Mouse (Mus musculus): ENCODE results near the gene Cops8.

Gene Cops8

GRCm38 (mm10) chr1:90602759-90603560 is at the start of gene Cops8:
Cops8 (plus strand) TSS chr1:90602981.
- DNase-seq: peak; percentile 98 to 99

GRCm38 (mm10) chr1:90557140-90557539 is 45.6 kb upstream of the Cops8 start:
- peak; percentile 8 to 47 for DNase-seq

- peak in 1 of 2 experiments; percentile 9 for DNase-seq
These were observed 41.6 kb upstream of the Cops8 start for GRCm38 (mm10) chr1:90560942-90561726.

- no peak for DNase-seq
These were observed 38.8 kb upstream of the Cops8 start for GRCm38 (mm10) chr1:90563945-90564344.

GRCm38 (mm10) chr1:90566664-90567440 is 35.9 kb upstream of the Cops8 start:
- DNase-seq: peak; percentile 18 to 20

- no peak for DNase-seq
These were observed 28.9 kb upstream of the Cops8 start for GRCm38 (mm10) chr1:90573831-90574230.

- DNase-seq: no peak
These were observed 27.9 kb upstream of the Cops8 start for GRCm38 (mm10) chr1:90574845-90575244.

- peak in 1 of 2 experiments; percentile 34 for DNase-seq
These were observed 25.4 kb upstream of the Cops8 start for GRCm38 (mm10) chr1:90577417-90577816.

- DNase-seq: no peak
These were observed 20.1 kb upstream of the Cops8 start for GRCm38 (mm10) chr1:90582635-90583034.

- DNase-seq: peak; percentile 90 to 93
These were observed 14.6 kb upstream of the Cops8 start for GRCm38 (mm10) chr1:90588021-90588734.

GRCm38 (mm10) chr1:90590797-90591196 is 12.0 kb upstream of the Cops8 start:
- peak; percentile 57 to 80 for DNase-seq

- DNase-seq: peak; percentile 88 to 91
These were observed 10.0 kb upstream of the Cops8 start for GRCm38 (mm10) chr1:90592784-90593183.

GRCm38 (mm10) chr1:90599226-90599625 is 3.6 kb upstream of the Cops8 start:
- DNase-seq: peak; percentile 35 to 68

- no peak for DNase-seq
These were observed 1.7 kb upstream of the Cops8 start for GRCm38 (mm10) chr1:90601096-90601495.

GRCm38 (mm10) chr1:90603561-90603887 is 743 bp downstream of the Cops8 start:
- no peak for DNase-seq

GRCm38 (mm10) chr1:90609363-90609762 is 6.6 kb downstream of the Cops8 start:
- no peak for DNase-seq

GRCm38 (mm10) chr1:90617258-90617657 is 14.5 kb downstream of the Cops8 start:
- no peak for DNase-seq

GRCm38 (mm10) chr1:90633415-90634030 is 30.7 kb downstream of the Cops8 start:
- no peak for DNase-seq

- DNase-seq: no peak
These were observed 31.5 kb downstream of the Cops8 start for GRCm38 (mm10) chr1:90634205-90634745.

GRCm38 (mm10) chr1:90638335-90638734 is 35.6 kb downstream of the Cops8 start:
- DNase-seq: no peak

GRCm38 (mm10) chr1:90650781-90651437 is 48.1 kb downstream of the Cops8 start:
- peak; percentile 79 to 87 for DNase-seq

Measured in cerebellum, postnatal 14 days (tissue).